Mouse (Mus musculus): ENCODE measurements around the gene Slx4ip.

Slx4ip gene

DNA sequence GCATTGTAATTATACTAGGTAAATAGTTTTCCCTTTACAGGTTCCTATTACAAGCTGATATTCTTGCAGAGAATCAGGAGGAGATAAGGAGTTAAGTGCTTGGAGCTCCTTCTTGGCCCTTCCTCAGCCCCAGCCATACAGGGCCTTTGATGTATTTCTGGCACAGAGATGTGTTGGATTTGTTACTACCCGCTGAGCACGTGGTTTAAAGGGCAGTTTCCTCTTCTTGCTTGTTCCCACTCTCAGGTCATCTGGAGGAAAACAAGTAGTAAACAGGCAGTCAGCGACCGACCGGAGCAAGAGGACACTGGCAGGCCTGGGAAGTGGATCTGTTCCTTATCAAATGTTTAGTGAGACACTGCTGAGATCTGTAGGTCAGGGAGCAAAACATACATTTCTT is 56.9 kb downstream of the Slx4ip start:
- DNase-seq, result no peak

DNA sequence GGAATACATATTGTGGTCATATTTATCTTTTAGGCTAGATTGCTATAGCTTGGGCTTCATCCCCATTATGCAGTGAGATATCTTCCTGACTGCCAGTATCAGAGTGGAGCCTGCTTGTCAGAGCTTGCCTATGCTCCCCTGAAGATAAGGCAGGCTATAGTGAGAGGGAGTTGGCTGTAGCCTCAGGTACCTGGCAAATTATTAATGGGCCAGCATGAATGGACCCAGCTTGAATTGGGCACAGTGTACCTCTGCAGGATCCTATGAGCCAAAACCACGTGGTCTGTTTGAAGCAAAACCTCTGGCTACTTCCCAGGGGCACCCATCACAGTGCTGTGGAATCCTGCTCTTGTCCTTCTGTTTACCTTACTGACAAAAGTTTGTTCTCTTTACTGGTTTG is 61.2 kb downstream of the Slx4ip start:
- DNase-seq, result no peak

DNA sequence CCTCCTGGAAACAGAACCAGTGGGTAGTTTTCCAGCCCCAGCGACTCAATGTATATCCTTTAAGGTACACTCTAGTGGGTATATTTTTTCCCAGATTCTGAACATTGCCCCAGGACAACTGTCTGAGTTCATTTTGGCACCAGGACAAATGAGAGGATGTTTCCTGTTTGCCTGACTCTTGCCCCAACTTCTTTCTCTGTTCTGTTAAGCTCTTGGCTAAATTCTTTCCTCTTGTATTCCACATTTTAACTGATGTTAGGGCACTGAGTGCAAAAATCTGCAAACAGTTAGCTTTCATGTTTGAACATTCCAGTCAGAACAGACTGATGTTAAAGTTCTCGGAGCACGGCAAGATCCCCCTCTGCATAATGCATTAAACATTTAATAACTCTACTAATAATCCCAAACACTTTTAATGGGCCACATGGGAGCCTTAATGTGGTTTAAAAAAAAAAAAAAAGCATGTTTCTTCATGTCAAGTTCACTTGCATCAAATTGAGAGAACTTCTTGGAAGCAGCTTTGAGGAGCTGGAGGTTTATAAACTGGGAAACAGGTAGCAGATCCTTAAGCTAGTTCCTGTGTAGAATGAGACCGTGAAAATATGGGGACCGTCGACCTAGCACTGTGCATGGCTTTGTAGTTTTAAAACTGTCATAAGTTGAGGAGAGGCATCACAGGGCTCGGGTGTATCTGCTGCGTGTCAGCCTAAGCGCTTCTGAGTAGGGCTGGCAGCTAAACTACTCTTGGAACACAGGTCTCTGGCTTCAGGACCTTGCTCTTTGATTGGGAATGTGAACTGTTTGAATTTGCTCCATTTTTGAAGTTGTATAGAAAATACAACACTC is 64.9 kb downstream of the Slx4ip start:
- no peak for DNase-seq

DNA sequence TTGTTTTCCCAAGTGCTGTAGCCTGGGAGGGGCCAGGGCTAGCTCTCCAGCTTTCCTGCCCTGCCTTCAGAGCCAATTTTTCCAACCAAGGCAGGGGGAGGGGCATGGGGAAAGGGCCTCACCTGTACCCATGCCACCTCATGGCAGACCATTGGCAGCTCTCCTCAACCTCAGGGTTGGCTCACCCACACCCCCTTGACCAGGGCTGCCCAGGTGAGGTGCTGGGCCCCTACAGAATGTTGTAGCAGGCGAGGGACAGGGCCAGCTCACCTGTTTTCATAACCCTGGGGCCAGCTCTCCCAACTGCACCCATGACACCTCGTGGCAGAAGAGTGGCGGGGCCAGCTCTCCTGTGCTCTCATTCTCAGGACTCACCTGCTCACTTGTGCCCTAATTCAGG is 67.7 kb downstream of the Slx4ip start:
- DNase-seq, result no peak

DNA sequence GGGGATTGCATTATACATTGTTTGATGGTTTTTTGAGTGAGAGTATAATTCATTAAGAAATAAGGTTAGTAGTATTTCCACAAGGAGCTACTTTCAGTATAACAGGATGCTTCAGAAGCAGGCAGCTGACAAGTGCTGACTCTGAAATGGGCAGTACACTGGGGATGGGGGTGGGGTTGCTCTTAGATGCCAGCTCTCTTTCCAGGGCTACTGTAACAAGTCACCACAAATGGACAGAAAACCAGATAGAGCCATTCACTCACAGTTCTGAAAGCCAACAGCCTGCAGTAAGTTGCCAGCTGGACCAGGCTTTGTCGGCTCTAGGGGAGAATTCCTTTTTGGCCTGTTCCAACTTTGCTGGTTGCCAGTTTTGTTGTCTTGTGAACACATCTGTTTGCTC is 84.8 kb downstream of the Slx4ip start:
- DNase-seq, result no peak

DNA sequence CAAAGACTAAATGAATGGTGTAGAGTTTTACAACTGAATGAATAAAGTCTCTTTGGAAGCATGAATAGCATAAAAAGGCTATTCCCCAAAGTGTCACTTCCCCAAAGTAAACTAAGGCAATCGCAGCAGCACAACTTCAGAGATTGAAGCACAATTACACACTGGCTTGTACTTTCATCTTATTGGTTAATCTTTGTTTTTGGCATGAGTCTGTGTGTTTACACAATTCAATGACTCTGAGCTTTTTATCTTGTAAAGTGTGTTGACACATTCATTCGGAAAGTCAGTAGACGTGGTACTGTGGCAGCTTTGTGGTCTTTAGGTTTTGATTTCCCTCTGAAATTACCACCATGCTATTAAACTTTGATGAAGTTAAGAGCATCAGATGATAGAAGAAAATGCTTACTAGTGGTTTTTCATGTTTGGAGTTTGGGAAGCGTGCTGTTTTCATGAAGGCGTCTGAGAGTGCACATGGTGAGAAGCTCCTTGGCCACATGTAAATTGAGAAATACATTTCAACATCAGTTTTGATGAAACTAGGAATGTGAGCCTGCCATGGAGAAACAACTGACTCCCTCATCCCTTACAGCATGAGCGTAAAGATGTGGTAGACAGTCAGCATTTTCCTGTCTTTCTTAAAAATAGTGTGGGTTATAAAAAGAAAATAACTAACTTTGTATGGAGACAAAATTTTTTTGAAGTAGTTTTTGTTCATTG is 88.2 kb downstream of the Slx4ip start:
- no peak for DNase-seq

DNA sequence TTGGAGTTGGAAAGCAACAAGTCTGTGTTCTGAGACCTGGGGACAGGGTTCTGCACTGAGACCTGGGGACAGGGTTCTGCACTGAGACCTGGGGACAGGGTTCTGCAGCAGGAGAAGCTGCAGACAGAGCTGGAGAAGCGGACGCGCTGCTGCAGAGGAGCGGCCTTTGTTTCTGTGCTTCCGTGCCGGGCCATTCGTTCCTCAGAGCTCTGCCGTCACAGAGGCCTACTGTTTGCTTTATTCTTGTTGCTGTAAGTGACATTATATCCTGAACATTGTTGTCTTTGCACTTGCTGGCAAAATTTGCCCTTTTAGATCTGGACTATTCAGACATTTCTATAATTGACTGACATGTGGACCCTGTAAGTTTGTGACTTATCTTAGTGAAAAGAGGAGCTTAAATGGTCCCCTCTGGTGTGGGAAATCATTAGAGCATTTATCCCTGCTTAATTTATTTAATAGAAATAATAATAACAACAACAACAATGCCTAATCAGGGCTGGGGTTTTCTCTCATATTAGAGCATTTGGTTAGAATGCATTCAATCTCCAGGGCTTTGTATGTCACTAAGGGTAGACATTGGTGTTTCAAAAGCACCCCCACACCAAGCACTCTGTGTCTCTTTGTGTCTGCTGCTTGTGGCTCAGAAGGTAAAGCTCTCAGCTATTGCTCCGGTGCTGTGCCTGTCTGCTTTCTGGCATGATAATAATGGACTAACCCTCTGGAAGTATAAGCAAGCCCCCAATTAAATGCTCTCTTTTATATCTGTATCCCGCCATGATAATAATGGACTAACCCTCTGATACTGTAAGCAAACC is 90.3 kb downstream of the Slx4ip start:
- DNase-seq, result no peak

DNA sequence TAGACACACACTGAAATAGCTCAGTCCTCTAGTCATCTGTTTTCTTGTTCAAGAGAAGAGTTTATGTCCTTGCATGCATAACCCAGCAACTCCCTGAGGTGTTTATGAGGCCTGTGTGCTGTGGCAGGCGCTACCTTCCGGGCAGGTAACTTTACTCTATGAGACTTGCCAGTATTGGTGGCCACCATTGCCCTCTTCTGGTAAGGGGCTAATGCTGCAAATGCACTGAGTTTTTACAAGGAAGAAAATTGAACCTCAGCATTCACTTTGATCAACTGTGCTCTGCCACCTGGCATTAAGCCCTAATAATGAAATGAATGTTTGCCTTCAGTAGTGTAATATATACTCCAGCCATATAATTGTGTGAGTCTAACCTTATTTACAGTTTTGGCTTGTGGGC is 92.9 kb downstream of the Slx4ip start:
- DNase-seq, result no peak

DNA sequence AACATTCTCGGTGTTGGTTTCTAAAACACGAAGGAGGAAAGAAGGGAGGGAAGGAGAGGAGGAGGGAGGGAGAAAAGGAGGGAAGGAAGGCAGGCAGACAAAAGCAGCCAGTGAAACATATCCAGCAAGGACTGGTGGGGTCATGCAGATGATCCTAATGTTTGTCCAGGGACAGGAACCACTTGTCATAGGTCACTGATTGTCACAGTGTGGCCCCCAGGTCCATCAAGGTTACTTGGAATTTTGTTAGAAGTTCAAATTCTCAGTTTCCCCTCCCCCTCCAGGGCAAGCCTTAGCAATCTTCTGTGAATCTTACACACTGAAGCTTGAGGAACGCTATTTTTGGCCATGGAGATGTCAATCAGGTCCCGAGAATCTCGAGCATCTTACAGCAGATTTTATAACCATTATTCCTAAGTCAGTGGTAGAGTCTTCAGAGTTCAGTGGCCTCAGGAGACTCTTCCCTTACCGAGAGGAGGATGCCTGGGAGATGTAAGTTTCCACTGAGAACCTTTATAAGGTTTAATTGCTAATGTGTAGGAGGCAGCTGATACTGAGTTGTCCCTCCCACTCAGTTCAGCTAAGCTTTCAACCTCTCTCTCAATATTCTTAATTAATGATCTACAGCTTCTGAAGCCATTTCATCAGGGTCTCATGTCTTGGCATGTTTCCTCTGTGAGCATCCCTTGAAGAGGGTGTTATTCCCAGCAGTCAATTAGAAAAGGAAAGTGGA is 95.1 kb downstream of the Slx4ip start:
- DNase-seq, result no peak

DNA sequence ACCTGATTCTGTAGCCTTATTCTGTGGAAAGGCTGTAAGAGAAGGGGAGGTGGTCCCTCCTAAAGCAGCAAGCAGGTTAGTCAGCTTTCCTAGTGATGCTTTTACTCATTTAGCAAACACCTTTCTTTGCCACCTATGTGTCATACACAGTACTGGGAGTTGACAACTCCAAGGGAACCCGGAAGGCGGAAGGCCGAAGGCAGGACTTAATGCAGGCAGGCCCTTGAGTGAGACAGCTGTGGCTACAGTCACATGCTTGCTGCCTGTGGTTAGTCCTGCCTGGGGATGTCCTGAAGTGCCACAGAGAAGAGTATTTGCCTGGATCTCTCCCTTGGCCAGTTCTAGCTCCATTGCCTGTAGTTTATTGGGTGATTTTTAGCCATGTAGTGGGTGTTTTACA is 102.1 kb downstream of the Slx4ip start:
- DNase-seq, result no peak

DNA sequence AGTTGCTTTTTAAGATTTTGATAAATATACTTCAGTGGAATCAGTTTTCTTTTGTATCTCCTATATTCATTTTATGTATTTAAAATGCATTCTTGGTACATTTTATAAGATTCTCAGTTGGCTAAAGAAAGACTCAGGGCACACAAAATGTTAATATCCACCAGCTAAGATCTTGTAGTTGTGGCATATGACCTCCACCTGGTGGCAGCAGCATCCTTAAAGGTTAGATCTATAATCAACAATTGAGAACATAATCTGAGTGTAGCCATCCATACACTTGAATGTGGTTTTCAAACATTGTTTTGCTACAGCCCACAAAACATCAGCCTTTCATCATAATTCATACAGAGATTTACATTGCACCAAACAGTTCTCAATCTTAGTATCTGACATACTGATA is 106.1 kb downstream of the Slx4ip start:
- DNase-seq, result no peak

DNA sequence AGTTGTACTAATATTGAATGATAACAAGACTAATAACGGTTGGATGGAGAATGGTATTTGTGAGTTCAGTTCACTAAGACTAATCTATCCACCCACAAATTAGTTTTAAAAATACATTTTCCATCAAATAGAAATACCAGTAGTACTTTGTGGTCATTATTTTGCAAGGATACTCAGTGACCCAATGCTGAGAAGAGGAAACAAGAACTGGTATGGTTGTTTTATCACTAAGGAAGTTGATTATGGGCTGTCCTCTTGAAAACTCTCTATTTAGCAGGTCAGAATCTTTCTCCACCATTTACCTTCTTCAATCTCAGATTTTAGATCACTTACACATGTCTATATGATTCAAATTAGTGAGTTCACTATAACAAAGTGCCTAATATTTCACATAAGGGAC is 111.0 kb downstream of the Slx4ip start:
- DNase-seq, result no peak

DNA sequence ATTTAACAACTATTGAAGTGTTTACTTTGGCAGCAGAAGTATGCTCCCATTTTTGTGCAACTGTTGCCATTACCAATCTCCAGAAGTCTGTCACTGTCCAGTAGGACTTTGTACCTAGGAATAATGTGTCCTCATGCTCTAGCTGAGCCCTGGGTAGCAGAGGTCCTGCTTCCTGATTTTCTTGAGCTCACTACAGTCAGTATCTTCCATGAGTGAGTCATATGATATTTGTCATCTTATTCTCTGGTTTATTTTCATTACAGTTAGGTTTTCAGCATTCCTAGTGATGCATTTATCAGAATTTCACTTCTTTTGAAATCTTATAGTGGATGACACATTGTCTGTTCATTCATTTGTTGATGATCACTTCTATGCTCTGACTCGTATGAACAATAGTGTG is 115.6 kb downstream of the Slx4ip start:
- no peak for DNase-seq

DNA sequence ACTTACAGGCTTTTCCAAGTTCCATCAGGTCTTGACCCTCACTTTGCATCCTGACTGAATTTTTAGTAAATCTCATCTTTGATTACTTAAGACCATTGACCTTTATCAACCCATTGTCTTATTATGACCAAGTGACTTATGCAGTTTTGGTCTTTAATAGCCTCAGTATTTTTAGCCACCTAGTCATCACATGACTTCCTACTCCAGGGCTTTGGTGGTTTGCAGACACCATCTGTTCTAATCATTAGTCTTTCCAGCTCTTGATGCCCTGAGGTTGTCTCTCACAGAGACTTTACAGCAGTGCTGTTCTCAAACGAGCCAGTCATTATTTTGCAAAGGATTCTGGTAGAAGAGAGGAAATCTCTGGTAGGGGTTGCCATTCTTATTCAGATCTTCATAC is 121.0 kb downstream of the Slx4ip start:
- DNase-seq, result no peak

DNA sequence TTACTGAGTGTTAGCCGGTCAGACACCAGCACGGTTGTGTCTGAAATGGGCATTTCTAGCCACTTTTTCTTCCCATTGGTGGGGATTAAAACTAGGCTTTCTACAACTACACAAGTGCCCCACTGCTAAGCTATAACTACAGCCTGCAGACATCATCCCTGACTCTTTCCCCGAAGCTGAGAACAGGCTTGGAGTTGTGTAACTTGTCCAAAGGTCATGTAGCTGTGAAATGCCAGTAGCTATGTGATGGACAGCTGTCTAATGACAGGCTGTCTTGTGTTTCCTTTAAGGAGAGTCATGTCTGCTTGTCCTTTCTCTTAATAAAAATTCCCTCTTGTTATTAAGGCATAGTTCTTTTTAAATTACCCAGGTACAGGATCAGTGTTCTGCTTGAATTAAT is 122.1 kb downstream of the Slx4ip start:
- no peak for DNase-seq

DNA sequence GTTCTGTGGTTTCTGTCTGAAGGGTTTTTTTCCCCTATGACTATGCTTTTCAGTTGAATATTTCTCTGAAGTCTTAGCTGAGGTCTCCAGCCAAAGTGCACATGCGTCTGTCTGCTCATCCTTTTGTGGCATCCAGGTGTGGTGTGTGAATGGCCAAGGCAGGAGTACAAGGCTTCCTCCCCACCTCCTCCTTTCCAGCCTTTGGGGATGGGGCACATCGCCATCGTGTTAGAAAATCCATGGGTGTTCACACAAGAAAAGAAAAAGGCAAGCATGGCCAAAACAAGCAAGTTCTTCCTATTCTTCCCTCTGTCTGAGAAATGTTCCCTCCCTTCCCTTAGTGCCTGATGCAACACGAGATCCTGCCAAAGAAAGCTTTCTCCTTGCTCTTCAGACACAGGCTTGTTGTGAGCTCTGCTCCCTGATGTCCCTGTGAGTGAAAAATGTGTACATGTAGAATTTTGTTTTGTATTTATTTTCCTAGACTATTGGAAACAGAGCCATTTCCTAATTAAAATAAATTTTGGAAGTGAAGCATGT is 122.9 kb downstream of the Slx4ip start:
- no peak for DNase-seq

DNA sequence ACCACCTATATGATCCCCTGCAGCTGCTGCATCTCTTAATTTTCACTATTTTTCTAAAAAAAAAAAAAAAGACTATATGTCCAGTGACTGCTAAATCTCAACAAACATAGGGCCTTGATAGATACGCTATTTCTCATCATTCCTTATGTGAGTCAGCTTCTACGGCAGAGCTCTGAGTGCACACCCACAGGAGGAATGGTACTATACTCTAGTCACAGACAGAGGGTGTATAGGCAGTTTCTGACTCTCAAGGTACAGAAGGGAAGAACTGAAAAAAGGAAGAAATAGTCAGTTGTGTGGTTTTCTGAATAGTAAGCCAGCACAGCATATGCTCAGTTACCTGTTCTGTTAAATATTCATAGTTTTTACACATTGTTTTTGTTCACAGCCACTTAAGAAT is 123.4 kb downstream of the Slx4ip start:
- DNase-seq, result no peak

DNA sequence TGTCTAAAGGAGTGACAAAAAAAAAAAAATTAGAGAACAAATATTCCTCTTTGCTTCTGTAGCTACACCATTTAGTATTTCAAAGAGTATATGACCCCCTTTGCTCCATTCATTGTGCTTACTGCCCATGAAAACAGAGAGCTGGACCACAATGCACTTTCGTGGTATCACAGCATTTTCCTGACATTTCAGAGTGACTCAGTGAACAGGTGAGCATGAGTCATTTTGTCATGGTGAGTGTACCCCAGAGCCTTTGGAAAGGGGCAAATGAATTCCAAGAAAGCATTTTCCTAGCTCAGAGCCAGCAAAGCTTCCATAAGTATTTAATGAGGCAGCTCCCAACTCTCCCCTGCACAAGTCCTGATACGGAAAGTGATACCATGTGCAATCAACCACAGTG is 153.1 kb downstream of the Slx4ip start:
- DNase-seq, result no peak

DNA sequence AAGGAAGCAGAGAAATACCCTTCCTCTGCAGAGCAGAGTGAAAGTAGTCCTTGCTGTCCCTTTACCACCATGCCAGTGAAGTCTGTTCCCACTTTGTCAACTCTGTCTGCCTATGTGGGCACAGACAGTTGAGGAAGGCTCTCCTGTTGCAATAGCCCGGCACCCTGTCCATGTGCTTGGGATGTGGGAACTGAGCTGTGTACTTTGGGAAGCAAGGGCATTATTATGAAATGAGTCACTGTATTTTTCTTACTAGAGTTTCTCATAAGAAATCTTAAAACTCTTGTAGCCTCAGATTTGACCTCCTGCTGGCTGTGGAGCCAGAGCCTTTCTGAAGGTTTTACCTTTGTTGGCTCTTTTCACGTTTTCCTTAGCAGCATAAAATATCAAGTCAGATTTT is 158.3 kb downstream of the Slx4ip start:
- no peak for DNase-seq

DNA sequence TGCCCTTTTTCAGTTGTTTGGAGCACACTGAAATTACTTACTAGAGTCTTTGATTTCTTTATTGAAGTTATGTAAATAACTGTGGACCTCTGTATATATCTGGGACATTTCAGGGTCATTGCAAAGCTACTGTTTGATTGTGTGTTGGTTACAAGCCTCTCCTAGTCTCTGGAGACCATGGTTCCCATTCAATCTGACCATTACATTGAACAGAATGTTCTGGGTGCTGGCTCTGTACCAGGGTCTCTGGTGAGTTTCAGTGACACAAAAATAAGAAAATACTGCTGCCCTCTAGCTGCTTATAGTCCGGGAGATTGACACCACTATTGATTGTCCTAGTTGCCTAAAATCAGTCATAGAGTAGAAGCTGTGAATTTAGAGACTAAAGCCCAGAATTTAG is 158.9 kb downstream of the Slx4ip start:
- DNase-seq, result no peak

DNA sequence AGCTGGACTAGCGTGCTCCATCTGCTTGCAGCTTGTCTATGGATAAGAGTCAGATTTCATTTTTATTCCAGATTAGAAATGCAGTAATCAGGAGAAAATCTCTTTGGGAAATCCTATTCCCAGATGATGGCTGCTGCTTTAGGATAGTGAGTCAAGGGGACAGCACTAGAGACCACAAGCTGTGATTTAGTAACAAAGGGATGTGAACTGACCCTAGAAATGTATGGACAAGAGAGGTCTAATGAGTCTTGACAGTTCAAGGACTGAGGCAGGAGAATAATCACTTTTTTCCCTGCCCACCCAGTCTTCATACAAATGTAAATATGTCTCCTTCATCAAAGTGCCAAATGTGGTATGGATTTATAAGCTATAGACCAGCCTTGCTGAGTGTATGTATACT is 172.8 kb downstream of the Slx4ip start:
- no peak for DNase-seq

DNA sequence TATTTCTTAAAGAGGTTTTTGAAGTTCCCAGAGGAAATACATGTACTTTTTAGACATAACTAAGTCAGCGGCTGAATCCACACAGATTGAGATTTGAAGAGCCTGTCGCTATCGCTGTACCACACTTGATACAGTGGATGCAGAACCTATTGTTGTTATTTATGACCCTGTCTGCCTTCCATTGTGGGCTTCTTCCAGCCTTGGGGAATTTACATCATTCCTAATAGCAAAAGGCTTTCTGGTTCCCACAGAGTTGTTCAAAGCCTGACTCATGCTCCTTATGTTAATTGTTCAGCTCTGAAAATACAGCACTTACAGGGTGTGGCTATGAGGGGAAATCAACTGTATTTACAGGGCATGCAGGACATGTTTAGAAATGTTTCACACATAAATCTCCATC is 173.5 kb downstream of the Slx4ip start:
- no peak for DNase-seq
